Mouse (Mus musculus): ENCODE data around the gene N4bp2l2. TPM values are rescaled to one million over a fixed set of nuclear protein-coding genes. Genes with fewer than 3 reads are reported as not detected.
A peak's percentile ranks its signal among the peaks of the same experiment; 100 is the strongest.
"Not testable (repeated sequence)": the region's sequence is repeated elsewhere in the genome, so short reads cannot be mapped to it uniquely, and the experiment has no call there.

Gene N4bp2l2
- total RNA-seq (2021): 10 to 100 TPM; 29.0 to 42.2 TPM
- long read RNA-seq, experiment 1, full-length matches to known transcripts: 2 of 5 reads
- long read RNA-seq, experiment 1, partial matches to known transcripts: 0 of 5 reads
- long read RNA-seq, experiment 1, other reads (novel, unspliced or antisense): 3 of 5 reads
- long read RNA-seq, experiment 2, full-length matches to known transcripts: 2 of 11 reads
- long read RNA-seq, experiment 2, partial matches to known transcripts: 1 of 11 reads
- long read RNA-seq, experiment 2, other reads (novel, unspliced or antisense): 8 of 11 reads

- DNase-seq: not testable (repeated sequence)
Observed at GRCm38 (mm10) chr5:150666133-150666739, at the start of gene N4bp2l2. TSS of gene N4bp2l2 (minus strand) at chr5:150666183.

GRCm38 (mm10) chr5:150713431-150713830 is 47.4 kb upstream of the N4bp2l2 start:
- DNase-seq: no peak

DNA sequence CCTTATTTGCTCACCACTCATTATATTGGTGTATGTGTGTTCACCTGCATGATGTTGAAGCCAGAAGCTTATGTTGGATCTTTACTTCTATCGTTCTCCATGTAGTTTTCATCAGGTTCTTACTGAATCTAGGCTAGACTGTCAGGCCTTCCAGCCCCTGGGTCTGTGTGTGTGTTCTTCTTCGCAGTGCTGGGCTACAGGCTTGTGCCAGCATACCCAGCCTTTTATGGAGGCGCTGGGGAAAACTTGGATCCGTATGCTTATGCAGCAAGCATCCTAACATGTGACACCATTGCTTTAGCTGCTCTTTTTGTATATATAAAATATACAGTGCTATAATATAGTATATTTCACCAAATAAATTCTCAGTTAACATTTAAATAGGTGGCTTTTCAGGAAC is 45.5 kb upstream of the N4bp2l2 start:
- no peak for DNase-seq

GRCm38 (mm10) chr5:150707181-150707580 is 41.2 kb upstream of the N4bp2l2 start:
- not testable (repeated sequence) for DNase-seq

- not testable (repeated sequence) for DNase-seq
Observed at GRCm38 (mm10) chr5:150706651-150707050, 40.7 kb upstream of the N4bp2l2 start.

GRCm38 (mm10) chr5:150702714-150703113 is 36.7 kb upstream of the N4bp2l2 start:
- no peak for DNase-seq

GRCm38 (mm10) chr5:150693277-150693676 is 27.3 kb upstream of the N4bp2l2 start:
- no peak for DNase-seq

GRCm38 (mm10) chr5:150690685-150691084 is 24.7 kb upstream of the N4bp2l2 start:
- DNase-seq: no peak

- not testable (repeated sequence) for DNase-seq
Observed at GRCm38 (mm10) chr5:150682862-150683261, 16.9 kb upstream of the N4bp2l2 start.

DNA sequence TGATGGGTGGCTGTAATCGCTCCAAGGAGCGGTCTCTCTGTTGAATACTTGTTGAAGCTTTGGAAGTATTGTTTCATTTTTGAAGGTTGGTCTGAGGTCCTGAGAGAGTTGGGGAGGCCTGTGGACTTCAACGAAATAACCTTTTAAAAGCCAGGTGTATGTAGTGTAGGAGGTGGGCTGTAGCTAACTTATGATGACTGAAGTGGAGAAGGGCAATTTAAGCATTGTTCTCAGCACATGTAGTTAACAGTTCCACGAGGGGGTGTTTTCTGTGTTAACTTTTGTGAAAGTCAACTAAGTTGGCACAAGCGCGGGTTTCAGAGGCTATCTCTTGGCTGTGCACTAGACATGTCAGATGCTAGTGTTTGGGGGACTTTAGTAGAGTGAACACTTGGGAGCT is 8.9 kb upstream of the N4bp2l2 start:
- DNase-seq: no peak

DNA sequence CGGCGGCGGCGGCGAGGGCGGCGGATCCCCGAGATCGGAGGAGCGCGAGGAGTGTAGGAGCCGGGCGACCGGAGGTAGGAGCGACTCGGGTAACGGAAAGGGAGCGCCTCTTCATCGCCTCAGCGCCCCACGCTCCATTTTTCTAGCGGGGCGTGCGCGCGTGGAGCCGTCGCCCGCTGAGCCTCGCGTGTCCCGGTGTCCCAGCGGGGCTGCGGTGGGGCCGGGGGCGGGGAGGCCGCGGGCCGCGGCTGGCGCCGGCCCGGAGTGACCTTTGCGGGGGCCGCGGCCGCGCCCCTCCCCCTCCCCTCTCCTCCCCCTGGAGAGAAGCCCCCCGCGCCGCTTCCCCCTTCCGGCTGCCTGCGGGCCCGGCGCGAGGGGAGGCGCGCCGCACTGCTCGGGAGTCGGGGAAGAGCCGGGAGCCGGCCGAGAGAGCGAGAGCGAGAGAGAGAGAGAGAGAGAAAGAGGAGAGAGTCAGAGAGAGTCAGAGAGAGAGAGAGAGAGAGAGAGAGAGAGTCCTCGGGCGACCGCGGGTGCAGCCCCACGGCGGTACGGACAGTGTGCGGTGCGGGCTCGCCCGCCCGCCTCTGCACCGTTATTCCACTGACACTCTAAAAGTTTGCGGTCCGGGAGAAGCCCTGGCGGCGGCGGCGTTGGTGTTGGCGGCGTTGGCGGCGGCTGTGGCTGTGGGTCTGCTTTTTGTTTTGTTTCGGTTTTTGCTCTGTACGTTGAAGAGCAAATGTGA is 8.1 kb upstream of the N4bp2l2 start:
- DNase-seq: peak; percentile 47

- peak; percentile 98 for DNase-seq
Observed at GRCm38 (mm10) chr5:150673153-150673835, 7.3 kb upstream of the N4bp2l2 start, which contains the start of gene Pds5b. TSS of gene Pds5b (plus strand) at chr5:150673739.

DNA sequence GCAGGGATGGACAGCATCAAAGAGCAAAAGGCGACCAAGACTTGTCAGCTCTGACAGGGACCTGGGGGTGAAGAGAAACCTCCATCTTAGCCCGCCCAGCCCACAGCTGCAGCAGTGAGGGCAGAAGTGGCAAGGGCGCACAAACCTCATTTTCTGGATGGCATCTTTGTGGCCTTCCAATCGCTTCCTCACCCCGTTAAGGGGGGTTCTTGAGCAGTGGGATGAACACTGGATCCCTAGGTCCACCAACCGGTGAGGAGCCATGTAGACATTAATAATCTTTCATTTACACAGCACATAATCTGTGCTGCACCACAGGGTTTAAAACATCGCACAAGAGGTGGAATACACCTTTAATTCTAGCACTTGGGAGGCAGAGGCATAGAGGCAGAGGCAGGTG is 6.4 kb upstream of the N4bp2l2 start:
- DNase-seq: no peak

GRCm38 (mm10) chr5:150668731-150669130 is 2.7 kb upstream of the N4bp2l2 start:
- DNase-seq: no peak

- DNase-seq: peak; percentile 89
Observed at GRCm38 (mm10) chr5:150665132-150665954, 640 bp downstream of the N4bp2l2 start.

GRCm38 (mm10) chr5:150664794-150665131 is 1.2 kb downstream of the N4bp2l2 start:
- DNase-seq: no peak

DNA sequence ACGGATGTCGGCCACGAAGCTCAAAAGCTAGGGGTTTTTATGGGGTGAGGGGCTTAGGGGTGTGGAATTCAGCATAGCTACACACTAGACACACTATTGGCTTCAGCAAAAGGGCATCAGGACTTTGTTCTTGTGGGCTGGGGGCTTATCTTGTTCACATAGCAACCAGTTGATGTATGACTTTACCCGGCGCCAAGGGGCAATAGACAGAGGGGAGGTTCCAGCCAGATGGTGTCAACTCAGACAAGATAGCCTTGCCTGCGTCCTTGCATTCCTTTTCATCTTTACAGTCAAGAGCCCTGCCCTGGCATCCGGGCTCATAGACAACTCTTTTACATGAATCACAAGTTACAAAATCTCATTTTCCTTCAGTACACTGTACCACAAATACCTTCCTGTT is 2.1 kb downstream of the N4bp2l2 start:
- DNase-seq: not testable (repeated sequence)

GRCm38 (mm10) chr5:150660296-150660695 is 5.7 kb downstream of the N4bp2l2 start:
- DNase-seq: not testable (repeated sequence)

- not testable (repeated sequence) for DNase-seq
Observed at GRCm38 (mm10) chr5:150659425-150659824, 6.6 kb downstream of the N4bp2l2 start.

DNA sequence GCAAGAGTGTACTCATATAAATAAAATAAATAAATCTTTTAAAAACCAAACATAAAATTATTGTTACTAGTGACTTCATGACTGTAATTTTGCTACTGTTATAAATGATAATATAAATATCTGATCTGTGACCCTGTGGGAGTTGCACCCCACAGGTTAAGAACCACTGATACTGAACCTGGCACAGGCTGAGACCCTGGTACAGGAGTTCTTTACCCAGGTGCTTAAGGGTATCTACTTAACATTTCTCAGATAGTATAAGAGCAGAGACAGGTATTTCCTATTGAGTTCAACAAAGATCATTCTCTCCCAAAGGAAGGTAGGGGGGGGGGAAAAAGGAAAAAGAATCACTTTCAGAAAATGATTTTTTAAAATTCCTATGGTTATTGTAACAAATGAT is 11.4 kb downstream of the N4bp2l2 start:
- DNase-seq: no peak

DNA sequence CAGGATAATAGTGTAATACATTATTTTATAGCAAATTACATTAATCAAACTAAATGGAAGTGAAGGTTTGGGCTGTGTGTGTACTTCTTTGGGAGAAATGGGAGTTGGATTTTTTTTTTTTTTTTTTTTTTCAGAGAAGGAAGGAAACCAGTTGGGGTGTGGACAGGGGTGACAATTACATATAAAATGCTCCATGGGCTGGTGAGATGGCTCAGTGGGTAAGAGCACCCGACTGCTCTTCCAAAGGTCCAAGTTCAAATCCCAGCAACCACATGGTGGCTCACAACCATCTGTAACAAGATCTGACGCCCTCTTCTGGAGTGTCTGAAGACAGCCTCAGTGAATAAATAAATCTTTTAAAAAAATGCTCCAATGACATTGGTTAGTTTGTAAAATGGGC is 13.4 kb downstream of the N4bp2l2 start:
- no peak for DNase-seq

DNA sequence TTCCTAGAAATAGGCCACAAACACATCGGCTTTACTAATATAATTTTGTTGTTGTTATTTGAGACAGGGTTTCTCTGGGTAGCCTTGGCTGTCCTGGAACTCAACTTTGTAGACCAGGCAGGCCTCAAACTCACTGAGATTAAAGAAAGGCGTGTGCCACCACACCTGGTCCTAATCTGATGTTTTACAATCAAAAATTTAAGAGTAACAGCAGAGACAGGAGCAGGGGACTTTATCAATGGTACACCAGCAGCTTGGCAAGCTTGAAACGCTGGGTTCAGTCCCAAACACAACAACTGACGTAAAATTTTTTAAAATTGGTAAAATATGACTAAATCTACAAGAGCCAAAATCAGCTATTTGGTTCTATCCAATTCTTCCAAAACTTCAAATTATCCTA is 21.1 kb downstream of the N4bp2l2 start:
- DNase-seq: no peak
